Mouse (Mus musculus) CH12.LX (cell line): ENCODE results near the gene Cobl. TPM values are rescaled to one million over a fixed set of nuclear protein-coding genes. Genes with fewer than 3 reads are reported as not detected.

Experiments used
- DNase-seq: peaks from one replicate; pipeline ENCODE4 v3.0.0-alpha.2; 2013; ENCODE audit errors: extremely low read depth
- H3K27ac ChIP-seq: 2 replicates; pipeline ENCODE4 v1.5.1; 2012; ENCODE audit warnings: low read depth, mild to moderate bottlenecking, control low read depth, moderate library complexity; ENCODE audit not compliant: insufficient read depth
- H3K27me3 ChIP-seq: replicated peaks from 2 replicates; pipeline ENCODE3; 2012; ENCODE audit warnings: inconsistent platforms
- H3K36me3 ChIP-seq, 2 experiments: replicated peaks in 1 of 2; 2 replicates each; pipeline versions ENCODE3 to v1.6.1; 2012; ENCODE audit warnings: inconsistent platforms in 1 of 2, low read length in 1 of 2, mild to moderate bottlenecking in 1 of 2, mixed read lengths in 1 of 2, moderate library complexity in 1 of 2; ENCODE audit not compliant: control insufficient read depth in 1 of 2, insufficient read depth in 1 of 2
- H3K4me1 ChIP-seq, 2 experiments: 2 replicates each; pipeline ENCODE4 v1.6.1; 2012; ENCODE audit warnings: inconsistent platforms in 1 of 2, moderate library complexity in 1 of 2; ENCODE audit not compliant: insufficient read depth in 2 of 2, control insufficient read depth in 1 of 2
- H3K4me2 ChIP-seq: 2 replicates; pipeline ENCODE4 v1.6.1; 2012; ENCODE audit warnings: low read depth, mild to moderate bottlenecking, control low read depth; ENCODE audit not compliant: poor library complexity, insufficient read depth, severe bottlenecking
- H3K4me3 ChIP-seq, 3 experiments: fragments of 150-350 bp in 1 of 3; sonication (generic) in 1 of 3; replicated peaks in 1 of 3; 2 replicates each; pipeline versions ENCODE3 to v1.5.1; 2011 to 2012; ENCODE audit warnings: low read depth in 2 of 3, low read length in 2 of 3, mild to moderate bottlenecking in 2 of 3, moderate library complexity in 2 of 3, control low read depth in 1 of 3, improper control_type of control experiment in 1 of 3, inconsistent platforms in 1 of 3, mixed read lengths in 1 of 3; ENCODE audit not compliant: poor library complexity in 1 of 3
- H3K79me2 ChIP-seq: replicated peaks from 2 replicates; pipeline ENCODE4 v1.6.1; 2012; ENCODE audit warnings: mild to moderate bottlenecking, moderate library complexity; ENCODE audit not compliant: control insufficient read depth, poor library complexity, insufficient read depth, severe bottlenecking; ENCODE audit errors: extremely low read depth
- H3K9ac ChIP-seq: 2 replicates; pipeline ENCODE4 v1.6.1; 2012; ENCODE audit warnings: low read depth, mild to moderate bottlenecking, control low read depth, moderate library complexity; ENCODE audit not compliant: insufficient read depth
- H3K9me3 ChIP-seq: replicated peaks from 2 replicates; pipeline ENCODE3; 2012; ENCODE audit warnings: low read length, inconsistent platforms, mixed read lengths
- BHLHE40 ChIP-seq: IDR thresholded peaks from 2 replicates; pipeline ENCODE4 v1.6.1; 2011; ENCODE audit warnings: mild to moderate bottlenecking, low read depth, low read length, improper control_type of control experiment
- CHD2 ChIP-seq: IDR thresholded peaks from 2 replicates; pipeline ENCODE4 v1.6.1; 2011; ENCODE audit warnings: low read length, improper control_type of control experiment
- CTCF ChIP-seq, 2 experiments: IDR thresholded peaks in 1 of 2; conservative IDR thresholded peaks in 1 of 2; 2 replicates each; pipeline ENCODE4 v1.5.1; 2011 to 2012; ENCODE audit warnings: low read depth in 2 of 2, low read length in 2 of 2, improper control_type of control experiment in 1 of 2, inconsistent platforms in 1 of 2, mild to moderate bottlenecking in 1 of 2, moderate library complexity in 1 of 2
- ETS1 ChIP-seq: conservative IDR thresholded peaks from 2 replicates; pipeline ENCODE4 v1.6.1; 2012; ENCODE audit warnings: low read depth, mild to moderate bottlenecking, inconsistent platforms, low read length, improper control_type of control experiment, moderate library complexity
- IRF4 ChIP-seq: IDR thresholded peaks from 2 replicates; pipeline ENCODE4 v1.6.1; 2014; ENCODE audit warnings: low read depth, mild to moderate bottlenecking, inconsistent platforms, low read length, improper control_type of control experiment
- JUN ChIP-seq: IDR thresholded peaks from 2 replicates; pipeline ENCODE4 v1.6.1; 2011; ENCODE audit warnings: low read depth, mild to moderate bottlenecking, low read length, improper control_type of control experiment, moderate library complexity; ENCODE audit not compliant: insufficient read depth
- JUND ChIP-seq: conservative IDR thresholded peaks from 2 replicates; pipeline ENCODE4 v1.6.1; 2011; ENCODE audit warnings: low read depth, low read length, improper control_type of control experiment
- KAT2A ChIP-seq: IDR thresholded peaks from 2 replicates; pipeline ENCODE4 v1.6.1; 2012; ENCODE audit warnings: low read length, improper control_type of control experiment, inconsistent platforms; ENCODE audit not compliant: insufficient replicate concordance
- MAZ ChIP-seq: IDR thresholded peaks from 2 replicates; pipeline ENCODE4 v1.6.1; 2012; ENCODE audit warnings: low read depth, mild to moderate bottlenecking, inconsistent platforms, low read length, improper control_type of control experiment, moderate library complexity
- MEF2A ChIP-seq: IDR thresholded peaks from 2 replicates; pipeline ENCODE4 v1.6.1; 2014; ENCODE audit warnings: low read depth, mild to moderate bottlenecking, inconsistent platforms, low read length, improper control_type of control experiment, borderline replicate concordance
- MXI1 ChIP-seq: IDR thresholded peaks from 2 replicates; pipeline ENCODE4 v1.6.1; 2011; ENCODE audit warnings: mild to moderate bottlenecking, low read depth, low read length, improper control_type of control experiment
- MYC ChIP-seq: IDR thresholded peaks from 2 replicates; pipeline ENCODE4 v1.6.1; 2011; ENCODE audit warnings: low read depth, mild to moderate bottlenecking, improper control_type of control experiment, low read length
- POLR2A ChIP-seq: IDR thresholded peaks from 2 replicates; pipeline ENCODE4 v1.6.1; 2011; ENCODE audit warnings: low read depth, mild to moderate bottlenecking, improper control_type of control experiment, low read length
- RAD21 ChIP-seq: IDR thresholded peaks from 2 replicates; pipeline ENCODE4 v1.6.1; 2011; ENCODE audit warnings: low read depth, mild to moderate bottlenecking, low read length, improper control_type of control experiment, moderate library complexity
- TBP ChIP-seq: conservative IDR thresholded peaks from 2 replicates; pipeline ENCODE4 v1.6.1; 2011; ENCODE audit warnings: low read depth, low read length, improper control_type of control experiment
- UBTF ChIP-seq: IDR thresholded peaks from 2 replicates; pipeline ENCODE4 v1.6.1; 2012; ENCODE audit warnings: low read depth, mild to moderate bottlenecking, inconsistent platforms, low read length, improper control_type of control experiment, moderate library complexity
- USF1 ChIP-seq: IDR thresholded peaks from 2 replicates; pipeline ENCODE4 v1.6.1; 2014; ENCODE audit warnings: low read depth, mild to moderate bottlenecking, inconsistent platforms, low read length, improper control_type of control experiment
- ZC3H11A ChIP-seq: IDR thresholded peaks from 2 replicates; pipeline ENCODE4 v1.6.1; 2012; ENCODE audit warnings: low read depth, mild to moderate bottlenecking, inconsistent platforms, low read length, improper control_type of control experiment
- ZKSCAN1 ChIP-seq: IDR thresholded peaks from 2 replicates; pipeline ENCODE4 v1.6.1; 2012; ENCODE audit warnings: low read depth, inconsistent platforms, low read length, improper control_type of control experiment, borderline replicate concordance
- ZNF384 ChIP-seq: IDR thresholded peaks from 2 replicates; pipeline ENCODE4 v1.6.1; 2012; ENCODE audit warnings: low read depth, low read length, improper control_type of control experiment, inconsistent platforms
- dilution Hi-C: fragments of 300-500 bp; cut with MboI; formaldehyde crosslinking; loops from 2 replicates; pipeline ENCODE4 v1.14.3; 2020; ENCODE audit warnings: low sequenced_read_pairs; ENCODE audit not compliant: extremely low pct_unique_long_range_greater_than_20kb, extremely low pct_ligation_motif_present
- in situ Hi-C: fragments of 300-500 bp; cut with MboI; formaldehyde crosslinking; loops from 3 replicates; pipeline ENCODE4 v1.14.3; 2019; ENCODE audit warnings: low sequenced_read_pairs, low pct_ligation_motif_present, low pct_unique_long_range_greater_than_20kb, mixed read lengths
- polyA plus RNA-seq: library from polyadenylated mRNA; unstranded; fragments of >175 nt; gene quantifications from 2 replicates; pipeline ENCODE4 v1.2.1, GENCODE M21; 2012; ENCODE audit warnings: low read depth; ENCODE audit not compliant: insufficient read length
- total RNA-seq, 2 experiments: library from RNA; depleted of rRNA; stranded (reverse); fragments of 300-350 nt in 1 of 2; fragments of >200 nt in 1 of 2; gene quantifications; 2 replicates each; pipeline ENCODE4 v1.2.3; 2012 to 2014

Gene Cobl
- total and polyA plus RNA-seq, 3 experiments = 0.06 to 0.13 TPM; not detected in 1

DNA sequence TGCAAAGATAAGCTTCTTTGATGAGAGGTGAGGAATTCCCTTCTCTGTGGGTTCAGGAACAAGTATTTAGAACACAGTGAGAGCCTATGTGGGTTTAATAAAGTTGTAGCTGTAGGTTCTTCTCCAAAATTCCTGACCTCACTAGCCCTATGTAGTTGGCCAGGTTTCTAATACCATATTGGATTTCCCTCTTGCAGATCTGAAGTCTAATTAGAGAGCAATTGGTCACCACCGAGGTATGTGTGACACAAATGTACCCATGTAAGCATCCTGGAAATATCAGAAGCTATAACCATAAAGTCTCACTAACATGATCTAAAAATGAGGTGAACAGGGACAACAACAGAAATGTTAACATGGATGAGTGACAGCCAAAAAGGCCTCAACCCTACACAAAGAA is 114.7 kb downstream of the Cobl start:
- no peak for TF ChIP-seq KAT2A
- TF ChIP-seq ZNF384 = no peak
- no peak for TF ChIP-seq ETS1
- TF ChIP-seq MYC = no peak
- no peak for TF ChIP-seq TBP

DNA sequence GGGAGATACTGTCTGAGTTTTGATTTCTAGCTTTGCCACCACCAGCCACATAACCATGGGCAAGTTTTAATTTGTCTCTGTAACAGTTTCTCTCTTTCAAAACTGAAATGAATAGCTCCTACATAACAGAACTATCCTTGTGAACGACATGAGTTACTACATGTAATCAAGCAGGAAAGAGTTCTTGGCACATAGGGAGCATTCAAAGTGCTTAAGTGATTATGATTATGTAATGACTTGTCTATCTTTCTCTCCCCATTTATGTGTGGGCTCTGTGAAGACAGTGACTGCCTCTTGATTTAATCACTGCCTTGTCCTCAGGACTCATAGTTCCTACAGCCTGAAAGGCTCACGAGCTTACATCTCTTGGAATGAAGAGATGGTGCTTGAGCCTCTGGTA is 118.3 kb downstream of the Cobl start:
- no peak for DNase-seq
- Histone ChIP-seq H3K27me3 (no peaks in the 10 kb centered on the region), H3K4me2 (no peak overlapping the region), H3K27ac (no peak overlapping the region), H3K4me3 (no peak overlapping the region), H3K79me2 (no peaks in the 10 kb centered on the region), H3K4me1 (peaks cover 0 to 4% of the 10 kb centered on the region in 2 experiments; a peak in 2 of 4 replicates), H3K9me3 (no peaks in the 10 kb centered on the region), H3K36me3 (no peaks in the 10 kb centered on the region), H3K9ac (no peak overlapping the region)
- in situ Hi-C loops (no loop called here), dilution Hi-C loops (no loop called here)
- TF ChIP-seq JUN = no peak
- TF ChIP-seq ETS1 = no peak
- TF ChIP-seq JUND = no peak
- TF ChIP-seq IRF4 = no peak
- TF ChIP-seq MXI1 = no peak
- no peak for TF ChIP-seq CHD2

More for the DNA sequence above, 114.7 kb downstream of the Cobl start:
- no peaks in the 10 kb centered on the region for H3K9me3 ChIP-seq
- dilution Hi-C loops (no loop called here), in situ Hi-C loops (no loop called here)
- H3K4me3 ChIP-seq = no peak overlapping the region
- no peak overlapping the region for H3K27ac ChIP-seq
- H3K36me3 ChIP-seq = no peaks in the 10 kb centered on the region
- no peak overlapping the region for H3K9ac ChIP-seq
- no peaks in the 10 kb centered on the region for H3K79me2 ChIP-seq
- DNase-seq = no peak
- H3K4me1 ChIP-seq = no peaks in the 10 kb centered on the region
- no peak overlapping the region for H3K4me2 ChIP-seq
- H3K27me3 ChIP-seq = no peaks in the 10 kb centered on the region

- Histone ChIP-seq H3K9ac (no peak overlapping the region), H3K79me2 (no peaks in the 10 kb centered on the region), H3K27ac (no peak overlapping the region), H3K36me3 (no peaks in the 10 kb centered on the region), H3K4me3 (no peak overlapping the region), H3K4me2 (no peak overlapping the region), H3K9me3 (no peaks in the 10 kb centered on the region), H3K27me3 (no peaks in the 10 kb centered on the region), H3K4me1 (peaks cover 0 to 5% of the 10 kb centered on the region in 2 experiments; a peak in 2 of 4 replicates)
- DNase-seq = no peak
- no peak for TF ChIP-seq ZKSCAN1
- no peak for TF ChIP-seq ZC3H11A
- no peak for TF ChIP-seq MAZ
- no peak for TF ChIP-seq POLR2A
- TF ChIP-seq IRF4 = no peak
- no peak for TF ChIP-seq CTCF (conservative IDR thresholded peaks at IDR 0.05 in 1 of 2, IDR thresholded peaks at IDR 0.05 in 1 of 2; ENCODE audit: low read depth in 2 of 2, low read length in 2 of 2)
- TF ChIP-seq BHLHE40 = no peak
- no peak for TF ChIP-seq USF1
- no peak for TF ChIP-seq KAT2A
- TF ChIP-seq CHD2 = no peak
- no peak for TF ChIP-seq RAD21
- no peak for TF ChIP-seq MEF2A
- TF ChIP-seq UBTF = no peak
- dilution Hi-C loops = no loop called here
- in situ Hi-C loops = no loop called here
These were observed 121.1 kb downstream of the Cobl start for GRCm38 (mm10) chr11:12343686-12344085.
